Mouse (Mus musculus) skeletal muscle tissue, adult 2 months (tissue): ENCODE results near the gene H2al1a.

Experiments
- DNase-seq: peaks from one replicate; pipeline ENCODE4 v3.0.0-alpha.2; 2012; ENCODE audit warnings: low read depth, low spot score

The H2al1a gene

GRCm38 (mm10) chrX:11345762-11346161 lies 46.7 kb downstream of the H2al1a start:
- no peak for DNase-seq

GRCm38 (mm10) chrX:11346756-11347155 lies 47.7 kb downstream of the H2al1a start:
- no peak for DNase-seq
